Comparison of ENCODE assay signal across 8 mouse cellular contexts in the genomic region with DNA sequence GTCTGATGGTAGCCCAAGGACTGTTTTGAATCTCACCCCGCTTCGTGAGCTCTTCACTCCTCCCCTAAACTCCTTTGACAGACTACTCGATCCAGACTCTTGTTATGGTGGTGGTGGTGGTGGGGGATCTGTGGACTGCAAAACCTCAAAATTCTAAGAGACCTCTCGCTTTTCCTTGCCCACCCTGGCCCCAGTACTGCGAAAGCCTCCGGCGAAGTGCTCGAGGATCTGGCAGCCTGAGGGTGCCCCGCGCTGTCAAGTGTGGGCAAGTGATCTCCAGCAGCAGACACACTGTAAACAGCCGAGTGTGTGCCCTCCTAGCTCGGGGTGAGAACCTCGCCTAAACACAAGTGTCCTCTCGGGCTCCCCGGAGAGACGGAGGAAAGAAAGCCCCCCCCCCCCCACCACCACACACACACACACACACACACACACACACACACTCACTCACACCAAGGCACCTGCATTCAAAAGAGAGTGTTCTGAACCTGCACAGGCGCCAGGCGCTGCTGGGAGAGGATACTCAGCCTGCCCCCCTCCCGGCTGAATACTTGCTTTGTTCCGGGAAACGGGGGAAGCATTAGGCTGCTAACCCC. TPM values are rescaled to one million over a fixed set of nuclear protein-coding genes. Genes with fewer than 3 reads are reported as not detected.
DNase-seq lines count a peak whose midpoint lies in the region; ATAC-seq and TF ChIP-seq lines count a peak whose summit lies in the region.

No protein-coding gene starts in this region.

- peak overlapping the region; percentile 63 for H3K4me2 ChIP-seq in hindbrain, embryonic 15.5 days
- peak overlapping the region; percentile 65 for H3K4me2 ChIP-seq in midbrain, postnatal 0 days (ENCODE audit: low read depth, low read length, poor library complexity, severe bottlenecking)

- no peak for TF ChIP-seq CTCF in midbrain, postnatal 0 days (IDR thresholded peaks at IDR 0.05)

- no peak overlapping the region for H3K27ac ChIP-seq in hindbrain, embryonic 15.5 days (replicated peaks)
- no peak overlapping the region for H3K27ac ChIP-seq in midbrain, postnatal 0 days (ENCODE audit: low read depth, low read length)

- peak; percentile 93 for DNase-seq in heart, adult 11 months
- no peak for DNase-seq in heart, postnatal 4 days
- DNase-seq in T-cell, adult 2 months (ENCODE audit: low spot score): peak; percentile 27
- no peak for DNase-seq in midbrain, postnatal 0 days (ENCODE audit: low spot score)
- no peak for DNase-seq in embryo, embryonic 11 days
- DNase-seq in left cerebral cortex, adult 9 months (ENCODE audit: low spot score in 2 of 2): no peak
- DNase-seq in embryo, embryonic 9.5 days (ENCODE audit: extremely low spot score): no peak

- no peaks in the 10 kb centered on the region for H3K9me3 ChIP-seq in hindbrain, embryonic 15.5 days
- H3K9me3 ChIP-seq in midbrain, postnatal 0 days (ENCODE audit: low read length): no peaks in the 10 kb centered on the region

- ATAC-seq in hindbrain, embryonic 15.5 days (ENCODE audit: low FRiP score, low read depth): no peak
- ATAC-seq in midbrain, postnatal 0 days (ENCODE audit: low FRiP score): no peak

- WGBS in hindbrain, embryonic 15.5 days: 8% methylated on average over 17 of the region's 21 CpGs
- 9% methylated on average over 21 of the region's 21 CpGs for WGBS in midbrain, postnatal 0 days

- H3K36me3 ChIP-seq in hindbrain, embryonic 15.5 days: no peaks in the 10 kb centered on the region
- no peaks in the 10 kb centered on the region for H3K36me3 ChIP-seq in midbrain, postnatal 0 days (ENCODE audit: insufficient read depth, low read length)

- H3K4me3 ChIP-seq in hindbrain, embryonic 15.5 days: peak overlapping the region; percentile 27
- H3K4me3 ChIP-seq in midbrain, postnatal 0 days (ENCODE audit: low read depth, low read length): peak overlapping the region; percentile 27

- peaks cover 46% of the 10 kb centered on the region for H3K4me1 ChIP-seq in hindbrain, embryonic 15.5 days (replicated peaks)
- no peaks in the 10 kb centered on the region for H3K4me1 ChIP-seq in midbrain, postnatal 0 days (ENCODE audit: insufficient read depth, low read length)

- no peak overlapping the region for H3K9ac ChIP-seq in hindbrain, embryonic 15.5 days
- no peak overlapping the region for H3K9ac ChIP-seq in midbrain, postnatal 0 days (replicated peaks; ENCODE audit: low read length, poor library complexity, severe bottlenecking)

- H3K27me3 ChIP-seq in hindbrain, embryonic 15.5 days: peaks cover 47% of the 10 kb centered on the region
- peaks cover 17% of the 10 kb centered on the region; the same call in 1 of the 2 replicates for H3K27me3 ChIP-seq in midbrain, postnatal 0 days (ENCODE audit: insufficient read depth, low read length)

RNA-seq across cellular contexts. Expression of gene Bcor, which starts 26.2 kb away (rescaled TPM):
- total RNA-seq in heart, postnatal 4 days (2021): 10 to 100 TPM; 46.2 to 48.1 TPM
- 13.0 and 15.8 TPM in 2 replicates for polyA plus RNA-seq in hindbrain, embryonic 15.5 days (2015; fragmentation: Nextera tagmentation; extraction: Ambion mirVana)
- 28.6 and 45.5 TPM in 2 replicates for total RNA-seq in midbrain, postnatal 0 days (2014; rRNA removed)
- 11.7 and 12.9 TPM in 2 replicates for polyA plus RNA-seq in midbrain, postnatal 0 days (2015; fragmentation: Nextera tagmentation; extraction: Ambion mirVana)

Comparison
In these comparisons a context has a peak if more than half of its experiments do, and no peak if none do; other contexts are left out.
1. DNase-seq: peak in heart, adult 11 months (single experiment) and T-cell, adult 2 months (single experiment); none in heart, postnatal 4 days (single experiment), midbrain, postnatal 0 days (single experiment), embryo, embryonic 11 days (single experiment), left cerebral cortex, adult 9 months (0 of 2) and embryo, embryonic 9.5 days (single experiment).